Mouse (Mus musculus) lung, embryonic 16.5 days (tissue): Measurements from ENCODE around the gene Arid5a. TPM values are rescaled to one million over a fixed set of nuclear protein-coding genes. Genes with fewer than 3 reads are reported as not detected.

Experiments used
- ATAC-seq: fragments of 200-750 bp; cut with Nextera tagmentation; 2 replicates; pipeline ENCODE4 v1.8.0; 2017; ENCODE audit warnings: low read depth, mild to moderate bottlenecking, moderate library complexity
- H3K27ac ChIP-seq: fragments of 300-500 bp; sonication (generic); 2 replicates; pipeline ENCODE4 v1.5.1; 2014; ENCODE audit warnings: mild to moderate bottlenecking, control low read depth, low read length
- H3K27me3 ChIP-seq: fragments of 300-500 bp; sonication (generic); 2 replicates; pipeline ENCODE4 v1.6.1; 2014; ENCODE audit warnings: low read depth, low read length, mixed read lengths; ENCODE audit not compliant: control insufficient read depth, insufficient read depth
- H3K36me3 ChIP-seq: fragments of 300-500 bp; sonication (generic); 2 replicates; pipeline ENCODE4 v1.6.1; 2014; ENCODE audit warnings: low read length; ENCODE audit not compliant: control insufficient read depth, insufficient read depth
- H3K4me1 ChIP-seq: fragments of 300-500 bp; sonication (generic); replicated peaks from 2 replicates; pipeline ENCODE4 v1.6.1; 2014; ENCODE audit warnings: low read length, mixed read lengths; ENCODE audit not compliant: control insufficient read depth, insufficient read depth
- H3K4me2 ChIP-seq: fragments of 300-500 bp; sonication (generic); 2 replicates; pipeline ENCODE4 v1.6.1; 2014; ENCODE audit warnings: low read depth, low read length, control low read depth
- H3K4me3 ChIP-seq: fragments of 300-500 bp; sonication (generic); 2 replicates; pipeline ENCODE4 v1.5.1; 2014; ENCODE audit warnings: mild to moderate bottlenecking, low read length, control low read depth
- H3K9ac ChIP-seq: fragments of 300-500 bp; sonication (generic); 2 replicates; pipeline ENCODE4 v1.6.1; 2014; ENCODE audit warnings: low read length, control low read depth
- H3K9me3 ChIP-seq: fragments of 300-500 bp; sonication (generic); 2 replicates; pipeline ENCODE4 v1.6.1; 2016; ENCODE audit warnings: low read length; ENCODE audit not compliant: control insufficient read depth
- WGBS: fragments of 180-500 bp; shearing (Covaris S2); extraction: QIAGEN DNeasy Blood & Tissue Kit; methylation state at CpG from one replicate; pipeline ENCODE4 v1.1.7; 2014; 5-methylcytosine and 5-hydroxymethylcytosine counted together
- polyA plus RNA-seq: library from polyadenylated mRNA; unstranded; fragments of >200 nt; fragmentation: Nextera tagmentation; extraction: Ambion mirVana; gene quantifications from 2 replicates; pipeline ENCODE4 v1.2.1, GENCODE M21; 2015

Arid5a gene
- polyA plus RNA-seq, 1 experiment from 2014 or later, result 10.9 TPM

DNA sequence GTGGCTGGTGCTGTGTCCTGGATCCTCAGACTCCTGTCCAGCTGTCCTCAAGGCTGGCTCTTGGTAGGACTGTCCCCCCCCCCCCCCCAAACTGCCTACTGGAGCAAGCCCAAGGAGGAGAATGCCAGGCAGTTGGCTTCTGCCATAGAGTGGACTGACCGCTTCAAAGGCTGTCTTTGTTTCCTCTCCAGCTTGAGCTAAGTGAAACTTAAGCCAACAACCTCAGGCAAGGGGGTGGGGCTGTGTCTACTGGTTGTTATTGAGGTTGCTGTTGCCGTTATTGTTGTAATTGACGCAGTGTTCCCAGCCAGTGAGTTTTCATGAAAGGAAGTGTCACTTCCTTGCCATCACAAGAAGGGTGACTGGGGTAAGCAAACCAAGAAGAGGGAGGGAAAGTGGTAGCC, 2.0 kb downstream of the Arid5a start:
- no peak overlapping the region for H3K9ac ChIP-seq
- peaks cover 17% of the 10 kb centered on the region for H3K4me1 ChIP-seq
- no peaks in the 10 kb centered on the region for H3K36me3 ChIP-seq
- no peaks in the 10 kb centered on the region for H3K9me3 ChIP-seq
- no peak overlapping the region for H3K27ac ChIP-seq
- WGBS, result 20% methylated on average over 3 of the region's 3 CpGs
- peak overlapping the region; percentile 3; the same call in 1 of the 2 replicates for H3K4me3 ChIP-seq
- H3K27me3 ChIP-seq, result peaks cover 5% of the 10 kb centered on the region; the same call in 1 of the 2 replicates
- H3K4me2 ChIP-seq, result peak overlapping the region; percentile 88
- no peak for ATAC-seq

DNA sequence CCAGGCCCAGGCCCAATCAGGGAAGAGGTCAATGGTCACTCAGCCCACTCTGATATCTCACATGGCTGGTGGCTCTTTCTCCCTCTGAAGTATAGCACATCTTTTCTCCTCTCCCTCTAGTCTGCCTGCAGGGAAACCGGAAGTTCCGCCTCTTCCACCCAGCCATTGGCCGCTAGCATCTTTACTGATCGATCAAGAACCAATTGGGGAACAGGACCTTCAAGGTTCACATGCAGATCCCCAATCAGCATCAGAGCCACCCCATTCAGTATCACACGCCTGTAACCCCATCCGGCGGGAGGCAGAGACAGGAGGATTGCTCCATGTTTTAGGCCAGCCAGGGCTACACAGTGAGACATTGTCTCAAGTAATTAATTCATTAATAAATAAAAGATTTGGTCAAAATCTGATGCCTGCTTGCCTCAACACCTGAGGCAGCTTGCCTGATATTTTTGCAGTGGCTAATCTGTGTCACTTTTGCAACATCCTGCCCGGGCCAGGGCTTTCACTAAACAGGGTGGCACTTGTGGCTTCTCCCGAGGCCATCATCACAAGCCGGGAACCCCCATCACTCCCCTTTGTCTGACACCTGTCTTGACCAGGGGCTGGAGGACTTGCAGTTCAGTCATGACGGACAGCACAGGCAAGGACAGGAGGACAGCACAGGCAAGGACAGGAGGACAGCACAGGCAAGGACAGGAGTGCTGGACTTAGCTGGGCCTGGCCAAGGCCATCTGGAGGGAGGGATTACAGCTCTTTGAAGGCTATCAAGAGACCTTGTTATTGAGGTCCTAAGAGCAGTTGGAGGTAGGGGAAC, 7.6 kb downstream of the Arid5a start:
- WGBS, result 87% methylated on average over 11 of the region's 11 CpGs
- H3K9ac ChIP-seq, result no peak overlapping the region
- no peak for ATAC-seq
- H3K4me1 ChIP-seq, result no peaks in the 10 kb centered on the region
- no peaks in the 10 kb centered on the region; the same call in 1 of the 2 replicates for H3K36me3 ChIP-seq
- H3K27me3 ChIP-seq, result no peaks in the 10 kb centered on the region
- no peak overlapping the region for H3K27ac ChIP-seq
- no peak overlapping the region for H3K4me3 ChIP-seq
- no peak overlapping the region for H3K4me2 ChIP-seq
- H3K9me3 ChIP-seq, result no peaks in the 10 kb centered on the region

DNA sequence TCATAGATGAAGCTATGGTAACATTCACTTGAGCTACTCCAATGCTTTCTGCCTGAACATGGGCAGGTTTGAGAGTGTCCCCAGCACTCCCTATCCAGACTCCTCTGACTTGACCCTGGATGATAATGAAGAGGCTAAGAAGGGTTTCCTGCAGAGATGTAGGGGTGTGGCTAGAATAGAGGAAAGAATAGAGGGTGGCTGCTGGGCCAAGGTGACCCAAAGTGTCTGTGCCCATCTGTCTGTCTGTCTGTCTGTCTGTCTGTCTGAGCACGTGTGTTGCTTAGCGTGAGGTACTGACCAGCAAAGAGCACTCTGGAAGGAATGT, 8.2 kb downstream of the Arid5a start:
- no peaks in the 10 kb centered on the region for H3K27me3 ChIP-seq
- ATAC-seq, result no peak
- H3K36me3 ChIP-seq, result no peaks in the 10 kb centered on the region; the same call in 1 of the 2 replicates
- 85% methylated on average over 2 of the region's 2 CpGs for WGBS
- no peaks in the 10 kb centered on the region for H3K9me3 ChIP-seq
- H3K4me2 ChIP-seq, result no peak overlapping the region
- H3K27ac ChIP-seq, result no peak overlapping the region
- H3K9ac ChIP-seq, result no peak overlapping the region
- no peak overlapping the region for H3K4me3 ChIP-seq
- no peaks in the 10 kb centered on the region for H3K4me1 ChIP-seq

DNA sequence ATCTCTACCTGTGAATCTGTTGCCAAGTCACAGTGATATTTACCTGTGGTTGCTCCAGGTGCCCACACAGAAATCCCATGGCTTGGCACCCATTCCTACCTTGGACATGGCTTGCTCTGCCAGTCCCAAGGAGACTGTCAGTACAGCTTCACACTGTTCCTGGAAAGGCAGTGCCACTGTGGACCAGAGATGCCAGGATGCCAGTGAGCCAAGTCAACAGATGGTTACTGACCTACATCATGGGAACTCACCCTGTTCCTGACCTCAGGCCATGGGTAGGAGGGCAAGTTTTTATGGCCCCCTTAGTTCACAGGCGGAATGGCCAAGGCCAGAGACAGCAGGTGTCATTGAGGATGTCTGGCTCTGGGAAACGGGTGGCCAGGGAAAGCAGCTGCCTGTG, 13.6 kb downstream of the Arid5a start:
- Histone ChIP-seq H3K27me3 (no peaks in the 10 kb centered on the region), H3K36me3 (no peaks in the 10 kb centered on the region; the same call in 1 of the 2 replicates), H3K9ac (no peak overlapping the region), H3K4me2 (no peak overlapping the region), H3K27ac (no peak overlapping the region), H3K9me3 (no peaks in the 10 kb centered on the region), H3K4me3 (no peak overlapping the region), H3K4me1 (peaks cover 4% of the 10 kb centered on the region; the same call in 1 of the 2 replicates)
- no peak for ATAC-seq
- WGBS, result 81% methylated on average over 2 of the region's 2 CpGs

DNA sequence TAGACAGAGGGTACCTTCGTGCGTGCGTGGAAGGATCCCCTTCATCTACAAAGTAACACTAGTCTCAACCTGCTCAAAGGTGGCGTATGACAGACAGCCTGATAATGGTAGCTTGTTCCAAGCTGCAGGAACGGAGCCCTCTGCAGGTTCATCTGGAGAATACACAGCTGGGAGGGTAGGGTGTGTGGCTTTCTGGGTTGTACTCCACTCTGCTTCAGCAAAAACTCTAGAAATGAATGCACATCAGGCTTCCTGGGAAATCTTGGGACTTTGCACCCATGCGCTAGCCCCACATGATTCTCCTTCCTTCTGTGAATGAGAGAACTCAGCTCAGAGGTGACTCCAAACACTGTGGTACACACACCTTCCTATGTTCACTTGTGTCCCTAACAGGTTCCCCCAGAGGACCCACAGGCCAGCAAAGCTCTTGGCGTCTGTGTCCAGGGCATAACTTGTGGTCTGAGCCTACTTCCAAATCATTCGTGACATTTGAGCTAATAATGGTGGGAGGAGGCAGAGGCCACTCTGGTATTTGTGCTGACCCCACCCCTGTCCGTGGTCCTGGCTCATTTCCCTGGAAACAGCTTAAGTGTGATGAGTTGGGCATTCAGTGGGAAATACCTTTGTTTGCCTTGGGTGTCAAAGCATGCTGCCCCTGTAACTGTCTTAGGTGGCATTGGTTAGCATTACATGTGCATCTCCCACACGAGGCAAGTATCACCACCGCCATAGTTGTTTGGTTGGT, 14.5 kb downstream of the Arid5a start:
- H3K4me3 ChIP-seq, result no peak overlapping the region
- H3K9ac ChIP-seq, result no peak overlapping the region
- 61% methylated on average over 11 of the region's 11 CpGs for WGBS
- H3K9me3 ChIP-seq, result no peaks in the 10 kb centered on the region
- no peaks in the 10 kb centered on the region for H3K27me3 ChIP-seq
- no peaks in the 10 kb centered on the region; the same call in 1 of the 2 replicates for H3K36me3 ChIP-seq
- no peak overlapping the region for H3K27ac ChIP-seq
- H3K4me2 ChIP-seq, result no peak overlapping the region
- no peak for ATAC-seq
- H3K4me1 ChIP-seq, result peaks cover 4% of the 10 kb centered on the region; the same call in 1 of the 2 replicates

DNA sequence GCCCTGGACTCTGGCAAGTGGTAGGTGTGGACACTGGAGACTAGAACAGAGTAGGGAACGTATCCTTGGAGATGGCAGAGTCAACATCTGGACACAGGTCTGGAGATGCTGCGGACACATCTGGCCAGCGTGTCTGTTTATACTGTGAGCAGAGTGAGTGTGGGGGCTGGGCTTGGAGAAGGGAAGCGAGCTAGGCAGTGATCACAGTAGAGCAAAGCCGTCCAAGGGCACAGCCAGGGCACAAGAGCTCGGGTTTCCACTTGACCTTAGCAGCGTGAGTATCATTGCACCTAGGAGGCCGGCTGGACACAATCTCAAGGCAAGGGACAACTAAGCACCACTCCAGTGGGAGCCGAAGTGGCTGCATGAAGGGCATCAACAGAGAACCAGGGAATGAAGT, 15.5 kb downstream of the Arid5a start:
- 20% methylated on average over 9 of the region's 9 CpGs for WGBS
- Histone ChIP-seq H3K27me3 (no peaks in the 10 kb centered on the region), H3K36me3 (no peaks in the 10 kb centered on the region; the same call in 1 of the 2 replicates), H3K4me1 (peaks cover 4% of the 10 kb centered on the region; the same call in 1 of the 2 replicates), H3K4me2 (no peak overlapping the region), H3K4me3 (no peak overlapping the region), H3K27ac (no peak overlapping the region), H3K9me3 (no peaks in the 10 kb centered on the region), H3K9ac (no peak overlapping the region)
- ATAC-seq, result peak; percentile 10; the same call in 1 of the 2 replicates

DNA sequence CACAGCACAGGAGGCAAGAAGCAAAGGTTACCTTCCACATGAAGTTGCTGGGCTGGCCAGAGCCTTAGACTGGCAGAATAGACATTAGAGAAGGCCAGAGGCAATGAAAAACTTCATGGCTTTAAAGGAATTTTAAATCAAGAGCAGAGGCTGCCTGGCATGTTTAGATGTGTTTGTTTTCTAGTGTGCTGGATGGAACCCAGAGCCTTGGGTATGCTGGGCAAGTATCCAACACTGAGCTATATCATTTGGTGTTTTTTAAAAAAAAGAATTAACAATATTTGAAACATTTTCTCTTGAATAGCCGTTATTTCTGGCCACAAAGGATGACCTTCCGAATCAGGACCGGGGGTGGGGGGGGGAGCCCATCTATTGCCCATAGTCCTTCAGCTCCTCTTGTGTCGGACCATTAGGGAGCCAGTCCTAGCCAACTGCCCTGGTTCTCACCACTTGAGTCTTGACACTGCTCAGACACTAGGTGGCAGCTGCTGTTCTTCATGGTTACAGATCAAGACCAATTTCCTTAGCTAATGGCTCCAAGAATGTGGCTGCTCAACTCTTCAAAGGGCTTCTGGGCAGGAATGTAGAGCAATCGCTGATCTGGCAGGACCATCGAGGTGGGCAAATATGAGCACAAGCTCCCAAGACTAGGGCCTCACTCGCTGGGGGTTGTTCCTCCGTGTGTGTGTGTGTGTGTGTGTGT, 16.4 kb downstream of the Arid5a start:
- WGBS, result 22% methylated on average over 8 of the region's 8 CpGs
- H3K27me3 ChIP-seq, result no peaks in the 10 kb centered on the region
- no peak overlapping the region for H3K27ac ChIP-seq
- H3K36me3 ChIP-seq, result no peaks in the 10 kb centered on the region; the same call in 1 of the 2 replicates
- H3K9ac ChIP-seq, result no peak overlapping the region
- no peaks in the 10 kb centered on the region for H3K9me3 ChIP-seq
- H3K4me1 ChIP-seq, result peaks cover 4% of the 10 kb centered on the region; the same call in 1 of the 2 replicates
- peak; percentile 76 for ATAC-seq
- H3K4me3 ChIP-seq, result no peak overlapping the region
- no peak overlapping the region for H3K4me2 ChIP-seq

DNA sequence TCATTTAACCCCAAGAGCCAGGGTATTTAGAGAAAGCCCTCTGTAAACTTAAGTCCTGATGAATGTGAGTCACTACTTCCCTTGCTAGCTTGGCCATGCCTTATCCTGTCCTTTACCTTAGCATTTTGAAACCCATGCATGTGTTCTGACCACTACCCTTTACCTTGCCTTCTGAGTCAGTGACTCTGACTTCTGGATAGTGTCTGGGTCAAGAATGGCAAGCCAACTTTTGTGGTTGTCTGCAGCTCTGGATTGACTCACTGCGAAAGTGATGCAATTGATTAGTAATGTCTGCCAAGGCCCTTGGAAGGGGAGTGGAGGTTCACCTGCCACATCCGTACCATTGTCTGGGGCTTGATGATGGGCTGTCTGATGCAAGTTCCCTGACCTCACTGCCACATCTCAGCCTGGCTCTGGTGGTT, 18.4 kb downstream of the Arid5a start:
- WGBS, result 80% methylated on average over 2 of the region's 2 CpGs
- peaks cover 4% of the 10 kb centered on the region; the same call in 1 of the 2 replicates for H3K4me1 ChIP-seq
- ATAC-seq, result no peak
- no peak overlapping the region for H3K9ac ChIP-seq
- H3K36me3 ChIP-seq, result peaks cover 3% of the 10 kb centered on the region; the same call in 1 of the 2 replicates
- H3K4me2 ChIP-seq, result no peak overlapping the region
- no peaks in the 10 kb centered on the region for H3K9me3 ChIP-seq
- no peak overlapping the region for H3K4me3 ChIP-seq
- H3K27ac ChIP-seq, result no peak overlapping the region
- H3K27me3 ChIP-seq, result no peaks in the 10 kb centered on the region

DNA sequence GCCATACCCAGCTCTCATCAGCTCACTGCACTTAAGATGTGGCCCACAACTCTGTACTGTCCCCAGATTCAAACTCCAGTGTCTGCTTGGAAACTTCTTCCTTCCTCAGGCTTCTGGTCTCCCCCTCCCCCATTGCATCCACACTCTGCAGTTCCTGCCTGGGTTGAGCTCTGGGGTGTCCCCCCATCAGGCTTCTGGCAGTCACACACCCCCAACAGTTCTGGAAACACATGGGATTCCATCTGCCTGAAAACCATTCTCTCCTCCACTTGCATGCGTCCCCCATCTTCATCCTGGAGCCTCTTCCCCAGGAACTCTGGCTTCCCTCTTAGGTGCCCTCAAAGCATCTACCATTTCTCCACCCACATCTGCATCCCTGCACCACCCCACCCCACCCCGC, 19.3 kb downstream of the Arid5a start:
- ATAC-seq, result no peak
- WGBS, result 91% methylated on average over 2 of the region's 2 CpGs
- H3K4me1 ChIP-seq, result peaks cover 4% of the 10 kb centered on the region; the same call in 1 of the 2 replicates
- no peak overlapping the region for H3K27ac ChIP-seq
- H3K4me2 ChIP-seq, result no peak overlapping the region
- H3K9me3 ChIP-seq, result no peaks in the 10 kb centered on the region
- H3K9ac ChIP-seq, result no peak overlapping the region
- peaks cover 3% of the 10 kb centered on the region; the same call in 1 of the 2 replicates for H3K36me3 ChIP-seq
- H3K27me3 ChIP-seq, result no peaks in the 10 kb centered on the region
- no peak overlapping the region for H3K4me3 ChIP-seq
